Mouse (Mus musculus) MEL (cell line): ENCODE measurements at regions not wholly inside any gene's neighbourhood (a gene's known extent, or its start where the extent isn't known, plus 50 kb on each side); places are given as distances from the start of the nearest gene placed in this dataset.

ENCODE experiments used
- DNase-seq: peaks from one replicate; pipeline ENCODE4 v3.0.0; 2011; ENCODE audit warnings: low read depth, low spot score
- H3K27ac ChIP-seq: 2 replicates; pipeline ENCODE4 v1.5.1; 2012; ENCODE audit warnings: low read depth, mild to moderate bottlenecking, control low read depth, low read length, moderate library complexity; ENCODE audit not compliant: control insufficient read depth
- H3K27me3 ChIP-seq, 2 experiments: fragments of 150-350 bp in 1 of 2; sonication (generic) in 1 of 2; 2 replicates each; pipeline ENCODE4 v1.6.1; 2012; ENCODE audit warnings: low read length in 2 of 2, mild to moderate bottlenecking in 2 of 2, improper control_type of control experiment in 1 of 2, moderate library complexity in 1 of 2; ENCODE audit not compliant: insufficient read depth in 2 of 2, control insufficient read depth in 1 of 2
- H3K36me3 ChIP-seq, 2 experiments: 2 replicates each; pipeline ENCODE4 v1.6.1; 2012 to 2014; ENCODE audit warnings: low read length in 2 of 2, improper control_type of control experiment in 1 of 2, inconsistent platforms in 1 of 2, mild to moderate bottlenecking in 1 of 2; ENCODE audit not compliant: insufficient read depth in 2 of 2, control insufficient read depth in 1 of 2
- H3K4me1 ChIP-seq, 2 experiments: fragments of 150-350 bp in 1 of 2; sonication (generic) in 1 of 2; 2 replicates each; pipeline ENCODE4 v1.6.1; 2012; ENCODE audit warnings: low read length in 2 of 2, improper control_type of control experiment in 1 of 2, mild to moderate bottlenecking in 1 of 2; ENCODE audit not compliant: insufficient read depth in 2 of 2, control insufficient read depth in 1 of 2
- H3K4me3 ChIP-seq, 2 experiments: fragments of 150-350 bp in 1 of 2; sonication (generic) in 1 of 2; 2 replicates each; pipeline ENCODE4 v1.5.1; 2012; ENCODE audit warnings: low read depth in 2 of 2, low read length in 2 of 2, mild to moderate bottlenecking in 2 of 2, moderate library complexity in 2 of 2, control low read depth in 1 of 2, improper control_type of control experiment in 1 of 2; ENCODE audit not compliant: control insufficient read depth in 1 of 2, insufficient read depth in 1 of 2
- H3K79me2 ChIP-seq: 2 replicates; pipeline ENCODE4 v1.6.1; 2012; ENCODE audit warnings: mild to moderate bottlenecking, low read length, moderate library complexity; ENCODE audit not compliant: control insufficient read depth, poor library complexity, insufficient read depth
- H3K9ac ChIP-seq: 2 replicates; pipeline ENCODE4 v1.6.1; 2012; ENCODE audit warnings: low read depth, mild to moderate bottlenecking, control low read depth, low read length, moderate library complexity; ENCODE audit not compliant: control insufficient read depth, poor library complexity, severe bottlenecking
- H3K9me3 ChIP-seq: fragments of 150-350 bp; sonication (generic); replicated peaks from 2 replicates; pipeline ENCODE4 v1.6.1; 2012; ENCODE audit warnings: mild to moderate bottlenecking, low read length, improper control_type of control experiment, moderate library complexity; ENCODE audit not compliant: insufficient read depth
- CHD1 ChIP-seq: IDR thresholded peaks from 2 replicates; pipeline ENCODE4 v1.6.1; 2012; ENCODE audit warnings: low read depth, mild to moderate bottlenecking, inconsistent platforms, low read length, improper control_type of control experiment
- CHD2 ChIP-seq: IDR thresholded peaks from 2 replicates; pipeline ENCODE4 v1.6.1; 2011; ENCODE audit warnings: low read length, improper control_type of control experiment
- E2F4 ChIP-seq: IDR thresholded peaks from 2 replicates; pipeline ENCODE4 v1.6.1; 2011; ENCODE audit warnings: low read depth, low read length, improper control_type of control experiment, borderline replicate concordance
- ELF1 ChIP-seq: IDR thresholded peaks from 2 replicates; pipeline ENCODE4 v1.6.1; 2014; ENCODE audit warnings: low read depth, mild to moderate bottlenecking, inconsistent platforms, low read length, improper control_type of control experiment, moderate library complexity
- ETS1 ChIP-seq: IDR thresholded peaks from 2 replicates; pipeline ENCODE4 v1.6.1; 2012; ENCODE audit warnings: low read depth, mild to moderate bottlenecking, inconsistent platforms, low read length, improper control_type of control experiment, moderate library complexity
- GATA1 ChIP-seq: IDR thresholded peaks from 2 replicates; pipeline ENCODE4 v1.6.1; 2011; ENCODE audit warnings: low read depth, low read length, improper control_type of control experiment
- KAT2A ChIP-seq: conservative IDR thresholded peaks from 2 replicates; pipeline ENCODE4 v1.6.1; 2012; ENCODE audit warnings: low read depth, low read length, improper control_type of control experiment, inconsistent platforms
- MAX ChIP-seq: IDR thresholded peaks from 2 replicates; pipeline ENCODE4 v1.6.1; 2011; ENCODE audit warnings: low read length, improper control_type of control experiment
- MXI1 ChIP-seq: IDR thresholded peaks from 2 replicates; pipeline ENCODE4 v1.6.1; 2011; ENCODE audit warnings: mild to moderate bottlenecking, low read depth, low read length, improper control_type of control experiment
- MYB ChIP-seq: IDR thresholded peaks from 2 replicates; pipeline ENCODE4 v1.6.1; 2011; ENCODE audit warnings: mild to moderate bottlenecking, low read depth, low read length, improper control_type of control experiment
- NRF1 ChIP-seq: IDR thresholded peaks from 2 replicates; pipeline ENCODE4 v1.6.1; 2014; ENCODE audit warnings: low read depth, mild to moderate bottlenecking, inconsistent platforms, low read length, improper control_type of control experiment, moderate library complexity; ENCODE audit not compliant: poor library complexity, insufficient read depth, severe bottlenecking
- POLR2AphosphoS5 ChIP-seq: IDR thresholded peaks from 2 replicates; pipeline ENCODE4 v1.6.1; 2012; ENCODE audit warnings: low read depth, borderline replicate concordance, mild to moderate bottlenecking, inconsistent platforms, low read length, moderate library complexity, mixed read lengths
- SMC3 ChIP-seq: IDR thresholded peaks from 2 replicates; pipeline ENCODE4 v1.6.1; 2011; ENCODE audit warnings: low read depth, low read length, improper control_type of control experiment
- TAL1 ChIP-seq: IDR thresholded peaks from 2 replicates; pipeline ENCODE4 v1.6.1; 2012; ENCODE audit warnings: mild to moderate bottlenecking, inconsistent platforms, low read length, moderate library complexity, mixed read lengths
- TBP ChIP-seq: IDR thresholded peaks from 2 replicates; pipeline ENCODE4 v1.8.0; 2011; ENCODE audit warnings: low read depth, low read length, improper control_type of control experiment
- UBTF ChIP-seq: IDR thresholded peaks from 2 replicates; pipeline ENCODE4 v1.6.1; 2012; ENCODE audit warnings: low read depth, mild to moderate bottlenecking, inconsistent platforms, low read length, improper control_type of control experiment, moderate library complexity, borderline replicate concordance; ENCODE audit not compliant: insufficient read depth
- ZKSCAN1 ChIP-seq: IDR thresholded peaks from 2 replicates; pipeline ENCODE4 v1.6.1; 2012; ENCODE audit warnings: low read depth, mild to moderate bottlenecking, inconsistent platforms, low read length, improper control_type of control experiment, moderate library complexity

DNA sequence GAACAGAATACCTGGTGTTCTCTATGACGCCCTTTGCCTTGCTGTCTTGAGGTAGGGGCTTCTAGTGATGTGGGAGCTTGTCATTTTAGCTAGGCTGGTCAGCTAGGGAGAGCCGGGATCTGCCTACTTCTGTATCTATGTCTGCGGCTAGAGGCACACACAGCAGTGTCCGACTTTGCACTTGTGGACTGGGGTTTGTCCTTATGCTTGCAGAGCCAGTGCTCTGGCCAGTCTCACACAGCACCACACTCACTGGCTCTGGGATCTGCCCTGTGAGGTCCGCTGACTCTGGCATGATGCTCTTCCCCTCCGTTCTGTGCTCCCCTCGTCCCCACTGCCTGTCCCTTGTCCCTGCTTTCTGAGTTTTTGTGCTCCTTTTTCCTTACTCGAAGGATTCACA is 275.3 kb downstream of the Etnk1 start:
- Histone ChIP-seq H3K27me3 (no peaks in the 10 kb centered on the region), H3K4me1 (no peaks in the 10 kb centered on the region), H3K79me2 (no peaks in the 10 kb centered on the region), H3K4me3 (no peak overlapping the region), H3K27ac (no peak overlapping the region), H3K36me3 (no peaks in the 10 kb centered on the region), H3K9ac (no peak overlapping the region), H3K9me3 (no peaks in the 10 kb centered on the region)
- TF ChIP-seq POLR2AphosphoS5 (no peak), CHD2 (no peak), KAT2A (no peak), MXI1 (no peak), TAL1 (no peak), ELF1 (no peak), ETS1 (no peak), MYB (no peak), NRF1 (no peak), GATA1 (no peak), UBTF (no peak), MAX (no peak), TBP (no peak), SMC3 (no peak)
- DNase-seq, result no peak

DNA sequence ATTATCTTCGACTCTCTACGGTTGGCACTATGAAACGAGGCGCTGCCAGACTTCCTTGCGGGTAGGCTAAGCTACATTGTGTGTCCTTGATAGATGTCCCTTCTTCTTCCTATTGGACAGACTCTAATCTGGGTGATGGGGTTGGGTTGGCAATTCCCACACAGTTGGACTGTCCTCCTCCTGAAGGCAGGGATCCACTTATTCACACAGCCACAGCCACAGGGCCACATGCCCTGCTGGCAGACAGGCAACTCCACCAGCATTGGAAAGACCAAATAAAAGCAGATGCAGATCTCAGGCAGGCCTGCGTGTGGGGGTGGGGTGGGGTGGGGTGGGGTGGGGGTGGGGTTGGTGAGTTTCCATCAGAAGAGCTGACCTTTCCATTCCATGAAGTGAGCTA is 276.4 kb downstream of the Etnk1 start:
- H3K27ac ChIP-seq, result no peak overlapping the region
- DNase-seq, result no peak
- no peak overlapping the region for H3K4me3 ChIP-seq
- no peaks in the 10 kb centered on the region for H3K9me3 ChIP-seq
- no peak overlapping the region for H3K9ac ChIP-seq
- H3K4me1 ChIP-seq, result no peaks in the 10 kb centered on the region
- H3K36me3 ChIP-seq, result no peaks in the 10 kb centered on the region
- H3K79me2 ChIP-seq, result no peaks in the 10 kb centered on the region
- TF ChIP-seq MXI1 (no peak), E2F4 (no peak), KAT2A (no peak), TAL1 (no peak), ZKSCAN1 (no peak), MYB (no peak), CHD1 (no peak)
- TF ChIP-seq, all 39 proteins: peak for 0
- H3K27me3 ChIP-seq, result no peaks in the 10 kb centered on the region
